Mouse (Mus musculus): ENCODE results near the gene 1700092M07Rik. TPM values are rescaled to one million over a fixed set of nuclear protein-coding genes. Genes with fewer than 3 reads are reported as not detected.
A peak's percentile ranks its signal among the peaks of the same experiment; 100 is the strongest.
"Not testable (repeated sequence)": the region's sequence is repeated elsewhere in the genome, so short reads cannot be mapped to it uniquely, and the experiment has no call there.

Gene 1700092M07Rik
- total RNA-seq, 2 experiments from 2014 or later, result not detected

DNA sequence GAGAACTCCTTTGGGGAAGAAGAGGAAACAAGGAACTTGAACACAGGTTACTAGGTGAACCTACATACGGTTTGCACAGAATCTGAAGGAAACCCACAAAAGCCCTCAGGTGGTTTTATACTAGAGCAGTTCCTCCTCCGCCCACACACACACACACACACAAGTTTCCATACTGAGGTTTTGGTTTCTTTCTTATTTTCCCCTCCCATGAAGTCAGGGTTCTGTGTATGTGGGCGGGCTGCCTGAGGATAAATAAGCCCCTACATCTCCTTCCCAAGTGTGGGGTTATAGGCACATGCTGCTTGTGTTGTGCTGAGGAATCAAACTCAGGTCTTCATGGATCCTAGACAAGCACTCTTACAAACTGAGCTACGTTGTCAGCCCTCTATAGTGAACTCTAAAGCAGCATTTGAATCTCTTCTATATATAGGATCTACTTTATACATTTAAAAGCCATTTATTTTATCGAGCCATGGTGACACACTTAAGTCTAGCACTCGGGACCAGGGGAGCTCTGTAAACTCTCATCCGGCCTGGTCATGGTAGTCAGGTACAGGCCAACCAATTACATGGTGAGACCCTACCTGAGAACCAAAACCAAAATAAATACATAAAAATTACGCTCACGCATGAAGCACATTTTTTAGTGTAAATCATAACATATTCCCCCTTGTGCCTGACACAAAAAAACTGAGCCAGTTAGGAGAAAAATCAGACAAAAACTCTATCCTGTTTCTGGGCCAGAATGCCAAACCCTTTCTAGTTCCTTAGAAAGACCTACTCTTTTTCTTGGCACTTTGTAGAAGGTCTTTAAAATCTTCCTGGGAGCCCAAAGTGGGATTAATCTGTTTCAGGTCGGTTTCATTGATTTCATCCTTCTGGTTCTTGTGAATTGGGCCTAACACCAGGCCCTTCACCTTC lies 28.3 kb upstream of the 1700092M07Rik start:
- peak overlapping the region; percentile 96 for H3K27ac ChIP-seq
- TF ChIP-seq CTCF (IDR thresholded peaks at IDR 0.05), result no peak
- DNase-seq, result no peak
- H3K4me3 ChIP-seq, result peak overlapping the region; percentile 98
- intact Hi-C loops (cut with DNase I), result loop anchor here (5.0 to 10.0 kb wide), 2 partner anchors 393 to 425 kb away; partner anchors contain the start of gene Asrgl1

DNA sequence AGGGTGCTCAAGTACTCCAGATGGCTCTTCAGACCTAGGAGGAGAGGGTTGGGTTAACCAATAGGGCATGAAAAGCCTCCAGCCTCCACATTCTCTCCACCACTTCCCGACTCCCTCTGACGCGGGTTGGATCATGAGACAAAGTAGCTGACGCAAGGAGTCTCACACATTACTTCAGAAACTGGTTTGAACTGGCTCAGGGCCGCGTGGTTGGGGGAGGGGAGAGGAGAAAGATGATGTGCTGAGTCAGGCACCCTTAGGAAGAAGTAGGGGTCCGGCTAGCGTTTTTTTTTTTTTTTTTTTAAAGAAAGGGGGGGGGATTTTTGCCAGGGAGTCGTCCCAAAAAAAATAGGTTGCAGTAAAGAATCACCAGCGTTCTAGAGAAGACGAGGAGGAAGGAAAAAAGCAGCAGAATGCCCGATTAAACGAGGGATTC lies 27.6 kb upstream of the 1700092M07Rik start:
- no peak for TF ChIP-seq CTCF (IDR thresholded peaks at IDR 0.05)
- intact Hi-C loops (cut with DNase I), result loop anchor here (5.0 to 10.0 kb wide), 2 partner anchors 392 to 424 kb away; partner anchors contain the start of gene Asrgl1
- peak; percentile 66 for DNase-seq
- Histone ChIP-seq H3K27ac (peak overlapping the region; percentile 96), H3K4me3 (peak overlapping the region; percentile 98)

DNA sequence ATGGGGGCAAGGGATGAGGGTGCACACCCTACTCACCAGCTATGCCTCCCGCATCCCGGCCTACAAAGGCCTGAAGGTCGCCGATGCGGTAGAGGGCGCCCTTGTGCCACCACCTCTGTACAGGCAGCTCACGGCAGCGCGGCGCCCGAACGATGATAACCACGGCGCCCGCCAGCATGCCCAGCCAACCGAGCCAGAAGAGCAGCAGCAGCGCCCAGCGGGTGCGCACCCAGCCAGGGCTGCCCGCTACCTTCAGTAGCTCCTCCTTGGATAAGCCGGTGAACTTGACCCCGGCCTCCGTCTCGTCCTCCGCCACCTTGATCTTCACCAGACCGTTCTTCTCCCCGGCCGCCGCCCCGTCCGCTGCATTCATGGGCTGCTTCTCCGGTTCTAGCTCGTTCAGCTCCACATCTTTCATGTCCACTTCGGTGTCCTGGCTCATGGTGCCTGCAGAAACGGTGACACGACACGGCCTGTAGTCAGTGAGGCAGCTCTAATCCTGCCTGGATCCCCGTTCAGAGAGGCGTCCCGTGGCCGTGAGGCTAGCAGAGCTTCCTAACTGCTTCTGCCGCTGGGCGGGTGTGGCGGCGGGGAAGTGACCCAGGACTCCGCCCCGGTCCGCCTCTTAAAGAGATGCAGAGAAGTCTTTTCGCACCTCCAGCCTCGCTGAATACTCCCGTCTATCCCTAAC lies 27.1 kb upstream of the 1700092M07Rik start:
- intact Hi-C loops (cut with DNase I), result loop anchor here (5.0 to 10.0 kb wide), 2 partner anchors 391 to 424 kb away; partner anchors contain the start of gene Asrgl1
- Histone ChIP-seq H3K4me3 (peak overlapping the region; percentile 98), H3K27ac (peak overlapping the region; percentile 96)
- peak; percentile 88 for TF ChIP-seq CTCF (IDR thresholded peaks at IDR 0.05)
- DNase-seq, result peak; percentile 95

DNA sequence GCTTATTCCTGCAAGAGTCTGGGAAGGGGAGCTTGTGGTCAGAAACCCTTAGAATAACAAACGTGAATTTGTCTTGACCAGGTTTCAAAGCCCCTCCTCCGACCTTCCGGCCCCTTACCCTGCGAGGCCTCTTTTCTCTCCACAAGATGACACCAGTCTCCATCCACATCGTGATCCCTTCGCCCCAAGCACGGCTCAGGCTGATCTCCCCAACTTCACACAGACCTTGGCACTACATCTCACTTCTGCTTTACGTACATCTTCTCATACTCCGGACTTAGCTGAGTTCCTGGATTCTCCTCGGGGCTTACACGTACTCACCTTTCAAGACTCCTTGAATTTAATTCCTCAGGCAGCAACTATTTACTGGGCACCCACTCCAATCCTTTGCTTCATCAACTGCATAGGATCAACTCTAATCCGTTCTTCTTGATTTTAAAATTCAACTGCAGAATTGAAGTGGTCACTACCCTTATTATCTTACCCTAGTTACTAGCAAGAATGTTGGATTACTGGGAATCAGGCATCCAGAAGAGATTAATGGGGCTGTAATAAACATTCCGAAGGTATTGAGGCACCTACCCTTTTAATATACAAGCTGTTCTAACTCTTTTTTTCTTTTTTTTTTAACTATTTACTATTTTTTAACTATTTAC lies 26.4 kb upstream of the 1700092M07Rik start:
- no peak for DNase-seq
- Histone ChIP-seq H3K27ac (peak overlapping the region; percentile 96), H3K4me3 (peak overlapping the region; percentile 98)
- intact Hi-C loops (cut with DNase I), result loop anchor here (5.0 to 10.0 kb wide), 2 partner anchors 391 to 423 kb away; partner anchors contain the start of gene Asrgl1
- TF ChIP-seq CTCF (IDR thresholded peaks at IDR 0.05), result no peak

- Histone ChIP-seq H3K4me3 (peak overlapping the region; percentile 98), H3K27ac (peak overlapping the region; percentile 96)
- intact Hi-C loops (cut with DNase I), result loop anchor here (5.0 to 10.0 kb wide), 2 partner anchors 390 to 422 kb away; partner anchors contain the start of gene Asrgl1
- TF ChIP-seq CTCF (IDR thresholded peaks at IDR 0.05), result no peak
- DNase-seq, result peak; percentile 45
Observed at GRCm38 (mm10) chr19:8714653-8715481, 25.7 kb upstream of the 1700092M07Rik start.

- TF ChIP-seq CTCF (IDR thresholded peaks at IDR 0.05), result no peak
- intact Hi-C loops (cut with DNase I), result loop anchor here (10.0 kb wide), 1 partner anchor 389 kb away; no protein-coding TSS in a partner anchor
- H3K4me3 ChIP-seq, result no peak overlapping the region
- DNase-seq, result no peak
- no peak overlapping the region for H3K27ac ChIP-seq
Observed at GRCm38 (mm10) chr19:8715868-8716766, 24.4 kb upstream of the 1700092M07Rik start.

DNA sequence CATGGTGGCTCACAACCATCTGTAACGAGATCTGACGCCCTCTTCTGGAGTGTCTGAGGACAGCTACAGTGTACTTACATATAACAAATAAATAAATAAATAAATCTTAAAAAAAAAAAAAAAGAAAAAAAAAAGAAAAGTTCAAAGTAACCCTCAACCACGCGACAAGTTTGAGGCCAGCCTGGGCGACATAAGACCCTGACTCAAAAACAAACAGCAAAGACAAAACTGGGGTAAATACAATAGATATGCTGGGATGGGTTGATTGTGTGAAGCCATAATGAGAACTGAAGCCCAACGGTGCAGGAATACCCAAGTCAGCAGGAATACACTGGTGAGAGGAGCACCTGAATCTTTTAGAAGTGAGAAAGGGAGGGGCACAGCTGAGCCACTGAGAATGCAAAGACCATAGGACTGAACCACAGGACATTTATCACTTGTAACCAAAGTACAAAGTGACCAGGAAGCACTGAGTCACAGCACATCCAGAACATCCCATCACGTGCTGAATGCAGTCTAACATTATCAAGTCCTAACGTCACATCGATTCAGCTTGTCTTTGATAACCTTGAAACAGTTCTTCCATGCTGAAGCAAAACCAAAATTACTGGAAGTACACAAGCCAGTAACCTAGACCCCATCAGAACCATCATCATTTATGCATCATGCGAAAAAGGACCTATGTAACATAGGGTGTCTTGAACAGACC lies 23.6 kb upstream of the 1700092M07Rik start:
- H3K27ac ChIP-seq, result no peak overlapping the region
- intact Hi-C loops (cut with DNase I), result loop anchor here (10.0 kb wide), 1 partner anchor 388 kb away; no protein-coding TSS in a partner anchor
- H3K4me3 ChIP-seq, result no peak overlapping the region
- no peak for DNase-seq
- no peak for TF ChIP-seq CTCF (IDR thresholded peaks at IDR 0.05)

- intact Hi-C loops (cut with DNase I), result loop anchor here (10.0 kb wide), 1 partner anchor 386 kb away; no protein-coding TSS in a partner anchor
- Histone ChIP-seq H3K27ac (no peak overlapping the region), H3K4me3 (no peak overlapping the region)
- DNase-seq, result peak; percentile 55
- peak; percentile 91 for TF ChIP-seq CTCF (IDR thresholded peaks at IDR 0.05)
Observed at GRCm38 (mm10) chr19:8718357-8718756, 22.2 kb upstream of the 1700092M07Rik start.

- not testable (repeated sequence) for DNase-seq
- intact Hi-C loops (cut with DNase I), result loop anchor here (10.0 kb wide), 1 partner anchor 386 kb away; no protein-coding TSS in a partner anchor
Observed at GRCm38 (mm10) chr19:8719037-8719436, 21.5 kb upstream of the 1700092M07Rik start.

DNA sequence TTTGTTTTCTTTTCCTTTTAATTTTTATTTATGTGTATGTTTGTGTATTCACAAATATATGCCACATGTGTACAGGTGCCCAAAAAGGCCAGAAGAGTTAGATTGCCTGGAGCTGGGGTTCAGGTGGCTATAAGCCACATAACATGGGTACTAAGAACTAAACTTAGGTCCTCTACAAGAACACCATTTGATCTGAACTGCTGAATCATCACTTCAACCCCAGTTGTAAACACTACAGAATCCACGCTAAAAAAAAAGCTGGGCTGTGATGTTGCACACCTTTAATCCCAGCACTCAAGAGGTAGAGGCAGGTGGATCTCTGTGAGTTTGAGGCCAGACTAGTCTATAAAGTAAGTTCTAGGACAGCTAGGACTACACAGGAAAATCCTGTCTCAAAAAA lies 19.1 kb upstream of the 1700092M07Rik start:
- no peak for DNase-seq
- H3K4me3 ChIP-seq, result no peak overlapping the region
- no peak overlapping the region for H3K27ac ChIP-seq
- intact Hi-C loops (cut with DNase I), result no loop called here
- no peak for TF ChIP-seq CTCF (IDR thresholded peaks at IDR 0.05)

More at GRCm38 (mm10) chr19:8719037-8719436, 21.5 kb upstream of the 1700092M07Rik start:
- H3K4me3 ChIP-seq, H3K27ac ChIP-seq: not testable (repeated sequence)
